Mouse (Mus musculus) cerebral cortex, adult 2 months (tissue): Measurements from ENCODE around the gene Fam193b.

Source experiments
- WGBS: fragments of 180-500 bp; shearing (Covaris S2); methylation state at CpG from one replicate; pipeline ENCODE4 v1.1.7; 2018; 5-methylcytosine and 5-hydroxymethylcytosine counted together

Gene Fam193b

DNA sequence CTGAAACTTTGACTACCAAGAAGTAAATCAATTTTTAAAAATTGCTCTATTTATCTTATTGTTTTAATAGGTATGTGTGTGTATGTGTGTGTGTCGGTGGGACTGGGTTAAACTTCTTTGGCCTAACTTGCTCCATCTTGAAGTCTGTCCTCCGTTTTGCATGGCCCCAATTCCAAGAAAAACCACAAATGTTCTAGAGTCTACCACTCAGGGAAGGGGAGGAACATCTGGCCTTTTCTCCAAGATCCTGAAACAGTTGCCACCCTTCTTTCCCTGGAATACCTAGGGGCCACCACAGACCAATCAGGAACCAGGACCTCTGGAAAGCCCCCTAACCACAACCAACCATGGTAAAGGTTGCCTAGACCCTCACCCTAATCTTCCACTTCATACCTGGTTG is 1.1 kb upstream of the Fam193b start:
- WGBS: 66% methylated on average over 2 of the region's 2 CpGs

DNA sequence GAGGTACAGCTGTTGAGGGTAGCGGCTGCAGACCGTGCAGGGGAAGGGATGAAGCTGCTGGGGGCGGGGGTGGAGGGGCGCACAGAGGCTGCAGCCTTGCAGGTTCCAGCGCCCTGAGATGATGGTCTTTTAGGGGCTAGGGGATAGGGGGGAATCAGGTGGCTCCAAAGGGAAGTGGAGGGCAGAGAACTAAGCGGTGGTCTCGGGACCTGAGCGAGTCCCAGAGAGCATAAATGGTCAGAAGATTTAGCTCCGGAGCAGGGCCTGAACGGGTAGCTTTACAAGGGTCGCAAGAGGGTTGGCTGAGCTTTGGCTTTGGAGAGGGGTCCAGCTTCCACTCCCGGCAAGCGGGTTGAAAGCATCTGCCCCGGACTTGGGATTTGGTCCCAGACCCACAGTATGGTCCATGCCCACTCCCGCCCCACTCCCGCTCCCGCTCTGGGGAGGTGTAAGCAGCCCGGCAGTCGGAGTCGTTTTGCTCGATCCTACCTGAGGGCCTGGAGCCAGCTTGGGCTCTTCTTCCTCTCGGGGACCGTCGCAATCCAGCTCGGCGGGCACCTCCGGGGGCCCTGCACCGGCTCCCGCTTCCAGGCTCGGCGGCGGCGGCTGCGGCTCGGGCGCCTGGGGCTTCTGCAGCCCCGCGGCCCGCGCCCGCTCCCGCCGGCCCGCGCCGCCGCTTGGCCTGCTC is 490 bp downstream of the Fam193b start:
- under 1% methylated on average over 47 of the region's 47 CpGs for WGBS

DNA sequence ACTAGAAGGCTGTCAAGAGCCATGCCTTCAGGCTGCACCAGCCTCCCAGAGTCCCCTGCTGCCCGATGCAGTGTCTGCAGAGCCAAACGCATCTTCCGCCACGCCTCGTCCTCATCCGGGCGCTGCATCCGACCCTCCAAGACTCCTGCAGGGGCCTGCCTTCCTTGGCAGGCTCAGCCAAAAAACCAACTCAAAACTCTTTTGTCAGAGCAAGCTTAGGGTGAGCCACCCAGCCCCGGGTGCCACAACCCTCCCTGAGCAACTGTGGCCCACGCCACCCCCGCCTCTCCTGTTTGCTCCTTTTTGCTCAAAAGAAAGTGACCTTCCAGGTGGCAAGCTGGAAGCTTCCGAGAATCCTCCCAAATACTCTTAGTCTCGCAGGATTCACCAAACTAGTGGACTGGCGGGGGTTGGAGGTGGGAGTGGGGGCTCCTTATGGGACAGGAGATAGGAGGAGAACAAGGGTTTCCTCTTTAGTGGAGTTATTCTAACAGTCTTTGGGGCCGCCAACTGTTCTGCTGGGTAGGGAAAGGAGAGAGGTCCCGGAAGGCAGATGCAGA is 1.1 kb downstream of the Fam193b start:
- 0% methylated on average over 16 of the region's 16 CpGs for WGBS

DNA sequence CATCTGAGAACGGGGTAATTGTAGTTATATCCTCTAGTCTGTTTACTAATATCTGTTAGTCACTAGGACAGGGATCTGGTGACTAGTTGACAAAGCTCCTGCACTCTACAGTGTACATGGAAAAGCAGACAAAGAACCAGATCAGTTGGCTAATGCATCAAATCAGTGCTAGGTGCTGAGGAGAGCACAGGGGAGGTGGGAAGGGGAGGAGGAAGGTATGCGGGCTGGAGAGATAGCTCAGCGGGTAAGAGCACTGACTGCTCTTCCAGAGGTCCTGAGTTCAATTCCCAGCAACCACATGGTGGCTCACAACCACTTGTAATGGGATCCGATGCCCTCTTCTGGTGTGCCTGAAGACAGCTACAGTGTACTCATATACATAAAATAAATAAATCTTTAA is 2.4 kb downstream of the Fam193b start:
- 89% methylated on average over 4 of the region's 4 CpGs for WGBS

DNA sequence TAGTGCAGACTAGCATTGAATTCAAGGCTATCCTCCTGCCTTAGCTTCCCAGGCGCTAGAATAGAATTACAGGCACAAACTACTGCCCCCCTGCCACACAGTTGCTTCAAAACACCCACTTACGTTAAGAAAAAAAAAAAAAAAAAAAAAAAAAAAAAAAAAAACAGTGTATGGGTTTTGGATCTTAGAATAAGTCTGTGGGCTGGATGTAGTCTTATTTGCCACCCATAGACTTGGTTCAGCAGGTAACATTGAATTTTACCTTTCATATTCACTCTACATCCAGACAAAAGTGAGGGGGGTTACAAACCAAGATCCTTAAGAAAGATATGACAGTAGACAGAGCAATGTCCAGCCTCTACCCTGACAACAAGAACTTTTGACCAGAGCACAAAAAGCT is 3.0 kb downstream of the Fam193b start:
- 53% methylated on average over 2 of the region's 2 CpGs for WGBS

DNA sequence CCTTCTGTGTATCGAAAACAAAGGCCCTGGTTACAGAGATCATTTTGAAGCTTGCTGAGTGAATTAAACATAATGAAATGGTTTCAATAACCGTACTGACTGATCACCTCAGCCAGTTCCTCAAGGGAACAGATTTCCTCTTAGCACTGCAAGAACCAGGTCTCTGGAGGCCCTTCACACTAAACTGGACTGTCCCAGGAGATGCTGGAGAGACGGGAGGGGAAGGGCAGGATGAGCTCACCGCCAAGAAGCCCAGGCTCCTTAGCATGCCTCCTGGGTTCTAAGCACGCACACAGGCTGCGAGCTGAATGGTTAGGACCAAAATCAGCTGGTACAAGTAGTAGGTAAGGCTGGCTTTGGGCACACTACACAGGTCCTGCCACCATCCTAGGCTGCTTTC is 3.9 kb downstream of the Fam193b start:
- 82% methylated on average over 6 of the region's 6 CpGs for WGBS

DNA sequence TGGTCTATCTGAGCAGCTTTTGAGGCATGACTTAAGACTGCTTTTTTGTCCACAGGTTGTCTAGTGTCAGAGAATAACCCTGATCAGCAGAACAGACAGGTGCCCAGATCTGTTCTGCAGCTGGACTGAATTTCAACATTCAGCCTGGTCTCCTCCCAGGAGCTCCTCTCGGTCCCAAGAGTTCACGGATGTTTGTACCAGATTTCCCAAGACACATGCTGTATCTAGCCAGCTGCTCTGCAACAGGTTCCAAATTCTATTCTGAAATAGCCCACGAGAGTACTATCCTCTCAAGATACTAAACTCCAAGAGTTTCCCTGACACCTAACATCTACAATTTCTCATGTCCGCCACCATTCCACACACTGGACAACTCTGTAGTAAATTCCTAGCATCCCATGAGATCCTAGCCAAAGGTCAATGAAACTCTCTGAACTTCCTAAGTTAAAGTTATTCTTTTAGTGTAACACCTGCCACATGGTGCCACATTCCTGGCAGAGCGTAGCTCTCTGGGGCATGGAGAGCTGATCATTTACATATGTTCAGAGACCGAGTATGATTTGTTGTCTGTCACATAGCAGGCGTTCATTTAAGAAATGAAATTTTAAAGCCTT is 7.5 kb downstream of the Fam193b start:
- 55% methylated on average over 7 of the region's 7 CpGs for WGBS

DNA sequence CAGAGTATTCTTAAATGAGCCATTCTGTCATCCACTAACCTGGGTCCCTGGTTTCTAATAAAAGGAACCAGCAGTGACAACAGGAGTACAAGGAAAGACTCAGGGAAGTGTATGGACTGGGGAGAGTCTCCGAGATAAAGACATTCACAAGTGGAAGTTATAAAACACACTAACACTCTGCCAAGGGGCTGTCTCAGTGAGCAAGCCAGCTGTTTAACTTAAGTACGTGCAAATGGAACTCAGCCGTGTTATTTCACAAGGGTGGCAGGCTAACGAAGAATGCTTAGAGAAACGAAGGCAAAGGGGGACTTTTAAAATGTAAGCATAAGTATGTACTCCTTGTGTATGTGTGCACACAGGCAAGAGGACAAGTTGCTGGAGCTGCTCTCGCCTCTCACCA is 13.4 kb downstream of the Fam193b start:
- 58% methylated on average over 6 of the region's 6 CpGs for WGBS

DNA sequence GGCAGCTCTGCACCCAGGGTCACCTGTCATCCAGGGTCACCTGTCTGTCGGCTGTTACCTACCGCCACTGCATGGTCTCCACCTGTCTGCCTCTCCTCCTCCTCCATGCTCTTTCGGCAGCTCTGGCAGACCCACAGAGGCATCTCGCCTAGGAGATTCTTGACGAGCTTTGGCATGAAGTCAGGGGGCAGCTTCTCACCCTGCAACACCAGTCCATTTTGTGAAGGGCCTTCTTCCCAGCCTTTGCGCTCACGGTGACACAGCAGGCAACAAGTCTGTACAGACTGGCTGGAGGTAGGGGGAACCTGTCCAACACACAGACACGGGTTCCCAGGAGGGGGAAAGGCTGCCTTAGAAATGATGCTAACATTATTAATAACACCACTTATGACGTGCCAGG is 15.0 kb downstream of the Fam193b start:
- 84% methylated on average over 9 of the region's 9 CpGs for WGBS

DNA sequence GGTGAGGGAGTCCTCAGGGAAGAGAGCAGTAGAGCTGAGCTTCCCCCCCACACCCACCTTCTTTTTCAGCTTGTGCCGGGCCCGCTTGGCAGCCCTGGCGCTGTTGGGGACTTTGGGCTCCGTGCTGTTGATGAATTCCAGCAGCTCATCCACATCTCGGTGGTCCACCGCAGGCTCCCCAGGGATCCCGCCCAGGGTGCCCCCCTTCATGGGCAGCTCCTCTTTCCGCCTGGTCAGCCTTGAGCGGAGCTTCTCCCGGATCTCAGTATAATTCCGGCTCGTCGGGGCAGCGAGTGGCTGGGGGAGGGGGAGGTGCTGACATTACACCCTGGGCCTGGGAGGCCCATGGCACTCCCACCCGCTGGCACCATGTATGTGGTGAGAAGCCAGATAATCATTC is 21.9 kb downstream of the Fam193b start:
- 85% methylated on average over 15 of the region's 15 CpGs for WGBS

DNA sequence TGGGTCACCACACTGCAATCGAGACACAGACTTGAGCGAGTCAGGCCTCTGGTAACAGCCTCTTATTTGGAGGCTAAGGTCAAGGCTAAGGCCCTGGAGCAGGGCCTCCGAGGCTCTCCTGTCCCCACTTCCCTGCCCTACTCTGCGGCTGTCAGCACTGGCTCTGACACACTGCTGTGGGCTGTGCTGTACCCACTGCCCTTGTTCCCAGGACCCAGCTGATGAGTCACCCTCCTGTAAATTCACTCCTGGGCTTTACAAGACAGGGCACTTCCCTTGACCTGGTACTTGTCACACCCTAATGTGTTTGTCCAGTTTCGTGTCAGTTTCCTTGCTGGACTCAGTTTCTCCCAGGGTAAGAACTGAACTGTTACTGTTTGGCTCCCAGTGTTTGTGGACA is 22.5 kb downstream of the Fam193b start:
- WGBS: 85% methylated on average over 5 of the region's 5 CpGs

DNA sequence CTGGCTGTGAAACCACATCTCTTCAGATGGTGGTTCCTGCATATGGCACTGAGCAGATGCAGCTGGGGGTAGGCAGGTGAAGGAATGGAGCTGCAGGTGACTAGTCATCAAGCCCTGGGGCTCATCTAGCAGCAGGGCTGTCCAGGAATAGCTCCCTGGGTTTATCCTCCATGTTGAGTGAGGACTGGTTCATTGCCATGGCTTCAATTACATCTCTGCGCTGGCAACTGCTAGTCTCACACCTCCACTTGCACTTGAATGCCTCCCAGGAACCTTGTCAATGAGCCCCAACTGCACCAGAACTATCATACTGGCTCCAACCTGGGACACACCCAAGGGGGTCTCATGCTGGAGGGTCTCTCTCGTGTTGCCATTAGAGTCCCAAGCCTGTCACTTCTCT is 23.0 kb downstream of the Fam193b start:
- WGBS: 71% methylated on average over 2 of the region's 2 CpGs

DNA sequence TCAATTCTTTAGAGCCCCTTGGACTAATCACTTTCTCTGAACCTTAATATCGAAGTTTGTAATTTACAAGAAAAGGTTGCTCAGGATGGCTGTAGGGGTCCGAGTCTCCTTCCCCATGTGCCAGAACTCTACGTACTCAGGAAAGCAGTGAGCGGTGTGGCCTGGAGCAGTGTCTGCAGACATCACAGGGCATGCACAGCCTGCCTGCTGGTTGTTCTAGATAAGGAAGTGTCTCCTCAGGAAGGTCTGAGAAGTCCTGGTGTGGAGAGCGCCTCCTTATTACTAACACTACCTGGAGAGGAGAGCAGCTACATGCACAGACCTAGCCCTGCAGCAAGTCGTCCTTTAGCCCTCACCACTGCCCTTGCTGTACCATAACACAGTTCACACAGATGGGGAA is 26.1 kb downstream of the Fam193b start:
- 90% methylated on average over 6 of the region's 6 CpGs for WGBS

DNA sequence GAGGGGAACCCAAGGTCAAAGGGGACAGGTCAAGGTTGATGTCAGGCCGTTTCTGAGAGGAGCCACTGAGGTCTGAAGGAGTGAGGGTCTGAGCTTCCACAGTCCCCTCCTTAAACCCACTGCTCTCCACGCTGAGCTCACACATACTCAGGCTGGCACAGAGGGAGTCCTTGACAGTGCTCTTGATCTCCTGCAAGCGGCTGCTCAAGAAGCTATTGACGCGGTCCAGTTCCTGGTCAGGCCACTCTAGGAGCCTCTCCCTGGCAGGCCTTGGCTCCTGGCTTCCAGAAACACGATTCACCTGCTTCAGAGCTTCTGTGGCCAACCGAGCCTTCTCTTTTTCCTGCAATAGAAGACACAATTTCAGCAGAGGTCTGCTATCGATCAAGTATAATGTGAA is 27.5 kb downstream of the Fam193b start:
- 93% methylated on average over 8 of the region's 8 CpGs for WGBS

DNA sequence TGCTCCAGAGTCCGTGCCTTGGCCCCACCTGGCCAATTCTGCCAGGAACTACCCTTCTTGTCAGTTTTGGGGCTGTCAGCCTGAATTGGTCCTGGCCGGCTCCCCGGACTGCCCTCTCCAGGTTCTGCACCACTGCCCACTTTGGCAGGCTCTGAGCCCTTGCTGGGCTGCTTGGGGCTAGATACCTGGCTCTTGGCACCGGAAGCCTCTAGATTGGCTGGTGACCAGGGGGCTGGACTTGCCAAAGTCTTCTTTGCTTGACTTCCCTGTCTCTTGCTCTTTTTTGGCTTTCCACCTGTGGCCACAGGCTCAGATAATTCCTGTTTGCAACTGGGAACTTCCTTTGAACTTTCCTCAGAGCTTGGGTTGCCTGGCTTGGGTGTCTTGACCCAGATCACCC is 28.0 kb downstream of the Fam193b start:
- WGBS: 90% methylated on average over 4 of the region's 4 CpGs

DNA sequence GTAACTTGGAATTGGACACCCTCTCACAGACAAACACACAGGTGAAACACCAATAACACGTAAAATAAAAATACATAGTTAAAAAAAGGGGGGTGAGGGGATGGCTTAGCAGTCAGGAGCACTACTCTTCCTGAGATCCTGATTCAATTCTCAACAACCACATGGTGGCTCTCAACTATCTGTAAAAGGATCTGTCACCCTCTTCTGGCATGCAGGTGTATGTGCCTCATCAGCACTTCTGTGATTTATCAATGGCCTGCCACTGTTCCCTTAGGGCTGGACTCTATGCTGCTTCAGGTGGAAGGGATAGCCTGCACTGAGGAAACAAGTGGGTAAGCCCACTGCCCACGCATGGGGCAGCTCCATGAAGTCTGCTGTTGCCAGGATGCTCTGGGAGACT is 30.0 kb downstream of the Fam193b start:
- WGBS: 83% methylated on average over 2 of the region's 2 CpGs

DNA sequence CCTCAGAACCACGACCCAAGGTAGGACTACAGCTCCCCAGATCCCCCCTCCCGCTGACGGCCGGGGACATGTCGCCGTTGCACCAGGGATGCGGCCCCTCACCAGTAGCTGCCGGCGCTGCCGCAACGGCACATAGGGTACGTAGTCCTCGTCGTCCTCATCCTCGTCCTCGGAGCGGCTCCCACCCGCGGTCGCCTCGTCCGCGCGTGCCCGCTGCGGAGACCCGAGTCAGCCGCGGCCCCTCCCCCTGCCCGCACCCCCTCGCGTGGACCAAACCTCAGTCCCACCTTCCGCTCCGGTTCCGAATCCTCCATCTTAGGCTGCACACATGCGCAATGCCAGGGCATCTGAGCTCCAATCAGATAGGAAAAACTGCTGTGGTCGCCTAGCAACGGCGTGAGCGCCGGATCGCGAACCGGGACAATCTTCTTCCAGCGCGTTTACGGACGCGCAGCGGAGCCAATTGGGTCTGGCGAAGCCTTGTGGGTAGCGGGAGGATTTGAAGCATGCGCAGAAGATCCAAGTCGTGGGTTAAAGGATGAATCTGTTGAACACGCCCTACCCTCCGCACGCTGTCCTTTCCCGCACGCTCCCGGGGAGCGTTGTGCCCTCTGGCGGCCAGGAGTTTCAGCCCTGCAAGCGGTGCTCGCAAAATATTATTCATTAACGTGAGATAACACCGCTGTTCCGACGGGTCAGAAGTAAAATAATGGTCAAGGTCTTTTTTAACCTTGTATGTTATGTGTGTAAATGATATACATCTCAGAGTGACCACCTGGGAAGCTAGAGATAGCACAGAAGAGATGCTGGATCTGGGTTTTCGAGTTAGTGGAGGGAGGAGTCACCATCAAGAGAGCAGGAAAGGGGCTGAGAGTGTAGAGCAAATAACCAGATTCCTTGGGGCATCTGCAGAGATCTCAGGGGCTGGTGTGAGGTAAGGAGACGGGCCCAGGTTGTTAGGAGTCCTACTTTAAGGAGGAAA is 34.4 kb downstream of the Fam193b start, which contains the start of gene Ddx41:
Gene Ddx41, minus strand, starts transcription at position 465 of the 982 bp plus-strand sequence.
- WGBS: under 1% methylated on average over 70 of the region's 70 CpGs

DNA sequence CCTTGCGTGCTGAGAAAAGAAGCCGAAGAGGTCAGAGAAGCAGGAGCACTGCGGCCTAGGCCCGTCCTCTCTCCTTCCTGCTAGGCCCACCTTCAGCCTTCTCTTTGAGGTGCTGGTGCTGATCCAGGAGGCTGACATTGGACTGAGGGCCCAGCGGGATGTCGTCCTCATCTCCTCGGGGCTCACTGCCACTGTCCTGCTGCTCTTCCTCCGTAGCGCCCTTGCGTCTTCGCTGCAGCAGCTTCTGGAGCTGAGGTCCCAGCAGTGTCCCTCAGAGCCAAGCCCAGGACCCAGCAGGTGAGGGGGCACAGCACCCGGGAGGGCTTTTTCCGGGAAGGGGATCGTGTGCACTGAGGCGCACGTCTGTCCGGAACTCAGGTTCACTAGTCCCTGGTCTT is 35.1 kb downstream of the Fam193b start:
- WGBS: 15% methylated on average over 17 of the region's 17 CpGs

DNA sequence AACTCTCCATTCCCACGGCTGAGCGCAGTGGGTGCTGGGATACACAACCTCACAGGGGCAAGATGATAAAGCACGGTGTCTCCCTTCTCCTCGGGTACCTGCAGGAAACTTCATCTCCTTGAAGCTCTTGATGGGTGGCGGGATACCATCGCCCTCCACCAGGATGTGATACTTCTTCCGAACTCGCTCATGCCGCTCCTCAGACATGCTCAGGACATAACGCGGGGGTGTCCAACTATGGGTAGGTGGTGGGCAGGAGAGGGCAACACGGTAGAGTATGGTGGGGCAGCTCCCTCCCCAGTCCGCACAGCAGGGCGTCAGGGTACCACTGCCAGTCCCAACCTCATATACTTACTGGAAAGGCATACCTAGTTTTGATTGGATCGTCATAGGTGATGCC is 35.7 kb downstream of the Fam193b start:
- WGBS: 93% methylated on average over 15 of the region's 15 CpGs

DNA sequence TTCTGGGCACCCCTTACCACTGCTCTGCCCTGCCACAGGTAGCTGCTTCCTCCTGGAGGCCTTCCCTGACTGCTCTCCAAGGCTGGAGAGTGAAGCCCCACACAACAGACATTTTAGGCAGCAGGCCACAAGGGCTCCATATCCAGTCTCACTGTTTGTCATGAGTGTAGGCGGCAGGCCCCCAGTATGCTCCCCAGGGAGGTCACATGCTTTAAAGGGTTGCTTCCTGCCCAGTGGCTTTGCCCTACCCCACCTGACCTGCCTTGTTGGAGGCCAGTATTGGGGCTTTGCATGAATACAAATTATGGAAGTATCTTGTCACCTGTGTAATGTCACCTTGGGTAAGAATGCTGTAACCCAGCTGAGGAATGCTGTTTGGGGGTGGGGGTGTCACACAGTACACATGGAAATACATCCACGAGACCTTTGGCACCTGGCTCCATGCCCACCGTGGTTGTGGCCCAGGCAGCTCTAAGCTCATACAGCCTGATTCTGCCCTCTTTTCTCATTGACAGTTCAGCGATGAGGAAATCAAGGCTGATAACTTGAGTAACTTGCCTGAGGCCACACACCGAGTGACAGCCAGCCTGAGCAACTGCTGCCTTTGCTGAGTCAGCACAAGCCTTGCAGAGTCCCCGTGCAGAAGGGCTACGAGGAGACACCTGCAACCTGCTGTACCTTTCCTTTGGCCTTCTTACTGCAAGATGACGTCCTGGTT is 41.6 kb downstream of the Fam193b start, which contains the start of gene Dok3:
Gene Dok3, minus strand, starts transcription at position 99 of the 718 bp plus-strand sequence.
- 74% methylated on average over 8 of the region's 8 CpGs for WGBS
